Mouse (Mus musculus) T-helper 1 cell (primary cell): ENCODE measurements at regions not wholly inside any gene's neighbourhood (a gene's known extent, or its start where the extent isn't known, plus 50 kb on each side); places are given as distances from the start of the nearest gene placed in this dataset.

Source experiments
- in situ Hi-C: fragments of 300-600 bp; cut with MboI, MseI; formaldehyde crosslinking; loops from one replicate; pipeline ENCODE4 v1.15.1; 2025; ENCODE audit warnings: high pct_unique_total_duplicates

DNA sequence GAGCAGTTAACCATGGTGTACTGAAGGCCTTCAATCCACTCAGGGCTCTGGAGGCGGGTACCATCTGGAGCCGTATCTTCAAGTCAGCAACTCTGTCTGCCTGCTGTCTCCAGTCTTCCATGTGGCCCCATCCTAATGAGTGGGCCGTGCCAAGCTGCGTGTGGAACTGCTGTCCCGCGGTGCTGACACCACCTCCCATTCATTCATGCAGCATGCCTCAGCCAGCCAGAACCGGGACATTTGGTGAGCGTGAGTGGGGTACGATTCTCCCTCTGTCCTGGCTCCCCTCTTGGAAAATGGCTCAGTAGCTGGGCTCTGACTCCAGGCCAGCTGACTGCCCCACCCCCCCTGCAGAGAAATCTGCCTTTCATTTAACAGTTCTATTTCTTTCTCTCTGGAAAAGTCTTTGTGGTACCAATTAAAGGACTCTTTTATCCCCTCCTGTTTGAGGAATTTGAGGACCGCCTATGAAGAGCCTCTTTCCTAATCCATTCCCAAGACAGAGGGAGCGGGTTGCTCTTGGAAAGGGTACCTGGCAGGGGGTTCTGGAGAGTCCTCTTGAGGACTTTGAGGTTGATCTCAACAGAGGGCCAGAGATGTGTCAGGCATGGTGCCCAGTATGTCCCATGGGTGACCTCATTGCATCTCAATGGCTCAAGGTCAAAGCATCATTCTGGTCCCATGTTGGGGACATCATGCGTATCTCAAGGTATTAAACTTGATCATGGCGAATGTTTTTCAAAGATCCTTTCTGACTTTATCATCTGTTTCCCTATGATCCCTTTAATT, 55.5 kb upstream of the Brd7 start:
- in situ Hi-C loops: no loop called here

DNA sequence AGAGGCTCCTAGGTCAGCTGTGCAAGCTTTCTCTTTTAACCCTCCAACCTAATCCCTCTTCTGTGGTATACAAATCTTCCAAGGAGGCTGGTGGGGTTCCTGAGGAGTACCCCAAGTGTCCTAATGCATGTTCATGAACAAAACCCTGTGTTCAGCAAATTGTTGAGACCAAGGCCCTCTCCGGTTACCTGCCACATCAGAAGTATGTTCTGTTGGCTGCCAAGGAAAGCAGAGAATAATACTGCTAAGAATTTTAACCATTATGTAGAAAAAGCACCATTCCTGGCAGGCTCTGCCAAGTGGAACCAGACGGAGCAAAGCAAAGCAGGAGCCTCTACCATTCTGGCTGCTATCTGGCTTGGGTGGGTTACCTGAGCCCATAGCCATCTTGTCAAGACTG, 61.3 kb upstream of the Brd7 start:
- in situ Hi-C loops: no loop called here

DNA sequence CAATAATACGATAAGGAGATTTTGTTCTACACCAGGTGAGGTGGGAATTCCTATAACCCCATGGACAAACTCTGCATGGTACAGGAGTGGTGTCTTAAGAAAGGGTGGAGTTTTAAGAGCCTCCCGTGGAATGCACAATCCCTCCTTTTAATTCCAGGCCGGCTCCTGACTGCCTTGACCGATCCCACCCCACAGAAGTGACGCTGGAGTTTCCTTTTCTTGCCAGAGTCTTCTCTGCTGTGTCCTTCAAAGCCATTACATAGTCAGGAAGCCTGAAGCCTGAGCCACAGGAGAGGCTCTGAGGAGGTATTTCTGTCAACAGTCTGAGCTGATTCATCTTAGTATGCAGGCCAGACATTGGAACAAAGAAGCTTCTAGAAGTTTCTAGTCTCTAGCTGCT, 66.6 kb upstream of the Brd7 start:
- in situ Hi-C loops: no loop called here

GRCm38 (mm10) chr8:88431389-88431788, 69.4 kb upstream of the Brd7 start:
- in situ Hi-C loops: no loop called here

DNA sequence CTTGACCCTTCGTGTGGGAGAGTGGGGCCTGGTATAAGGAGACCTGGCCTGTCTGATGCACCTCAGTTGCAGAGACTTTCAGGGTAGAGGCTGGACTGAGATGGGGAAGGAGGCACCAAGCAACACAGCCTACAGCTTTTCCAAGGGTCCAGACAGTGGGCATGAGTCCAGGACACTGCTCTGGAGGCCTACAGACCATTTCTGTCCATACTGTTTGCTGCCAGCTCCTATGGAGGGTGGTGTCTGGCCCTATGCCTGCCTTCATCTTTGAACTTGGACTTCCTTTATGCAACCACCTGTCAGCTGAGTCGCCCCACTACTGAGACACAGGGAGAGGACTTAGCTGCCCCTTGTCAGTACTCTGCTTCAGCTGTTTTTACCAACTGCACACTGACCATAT, 73.7 kb upstream of the Brd7 start:
- in situ Hi-C loops: no loop called here

GRCm38 (mm10) chr8:88440219-88440618, 78.2 kb upstream of the Brd7 start:
- in situ Hi-C loops: no loop called here

GRCm38 (mm10) chr8:88443397-88443796, 77.8 kb upstream of the Nkd1 start:
- in situ Hi-C loops: no loop called here

DNA sequence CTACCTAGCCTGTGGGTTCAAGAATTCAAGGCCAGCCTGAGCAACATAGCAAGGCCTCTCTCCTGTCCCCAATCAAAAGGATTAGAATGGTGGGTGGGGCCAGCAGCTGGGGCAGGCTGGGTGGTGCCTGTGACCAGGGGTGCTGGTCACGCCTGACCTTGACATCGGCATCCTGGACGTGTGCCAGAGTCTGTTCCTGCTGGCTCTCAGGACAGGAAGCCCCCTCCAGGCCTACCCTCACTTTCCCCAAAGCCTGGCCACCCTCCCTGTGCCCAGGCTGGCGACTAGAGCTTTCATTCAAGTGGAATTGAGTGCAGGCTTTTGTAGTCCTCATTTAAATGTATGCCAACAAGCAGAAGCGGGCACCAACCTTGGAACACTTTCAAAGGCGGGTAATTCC, 73.7 kb upstream of the Nkd1 start:
- in situ Hi-C loops: no loop called here

DNA sequence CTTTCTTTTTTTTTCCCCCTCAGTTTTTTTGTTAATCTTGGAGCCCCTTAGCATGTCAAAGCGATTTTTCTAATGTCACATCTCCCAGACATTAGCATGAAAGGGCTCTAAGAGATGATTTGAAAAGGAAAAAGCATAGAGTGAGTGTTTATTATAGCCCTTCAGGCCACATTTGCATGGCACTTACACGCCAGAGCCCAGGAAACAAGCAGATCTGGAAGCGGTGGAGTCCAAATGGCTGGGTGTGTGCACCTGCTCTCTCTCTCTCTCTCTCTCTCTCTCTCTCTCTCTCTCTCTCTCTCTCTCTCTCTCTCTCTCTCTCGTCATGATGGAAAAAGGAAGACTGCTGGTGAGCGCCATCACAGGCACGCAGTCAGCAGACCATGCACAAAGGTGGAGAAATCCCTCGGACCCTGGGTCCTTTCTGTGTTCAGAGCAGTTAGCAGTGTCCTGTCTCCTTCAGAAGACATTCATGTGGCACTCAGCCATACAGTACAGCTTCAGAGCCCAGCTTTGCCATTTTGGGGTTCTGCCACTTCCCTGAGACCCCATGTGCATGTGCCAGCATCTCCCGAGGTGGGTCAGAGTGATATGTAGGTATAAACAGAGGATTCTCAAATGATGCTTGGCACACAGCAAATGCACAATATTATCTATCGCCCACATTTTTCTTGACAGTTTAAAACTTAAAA, 73.2 kb upstream of the Nkd1 start:
- in situ Hi-C loops: no loop called here

DNA sequence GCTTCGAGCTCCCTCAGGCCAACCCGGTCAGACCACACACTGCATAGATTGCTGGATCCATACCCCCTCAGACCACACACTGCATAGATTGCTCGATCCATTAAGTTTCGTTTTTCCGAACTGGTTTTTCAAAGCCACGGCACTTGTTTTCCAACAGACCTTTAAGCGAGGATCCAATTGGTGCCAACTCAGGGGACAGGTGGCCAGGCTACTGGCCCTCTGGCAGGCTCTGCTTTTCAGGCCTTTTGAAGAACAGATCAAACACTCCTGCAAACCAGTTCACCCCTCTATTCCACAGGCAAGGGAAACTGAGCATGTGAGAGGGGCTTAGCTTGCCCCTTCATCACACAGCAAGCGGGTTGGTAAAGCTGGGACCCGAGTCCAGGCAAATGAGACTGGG, 72.2 kb upstream of the Nkd1 start:
- in situ Hi-C loops: no loop called here

- in situ Hi-C loops: no loop called here
Observed at GRCm38 (mm10) chr8:88449534-88449933, 71.6 kb upstream of the Nkd1 start.

- in situ Hi-C loops: loop anchor here (5.0 kb wide), 2 partner anchors 74 to 81 kb away; no protein-coding TSS in a partner anchor
Observed at GRCm38 (mm10) chr8:88450864-88451657, 70.1 kb upstream of the Nkd1 start.

GRCm38 (mm10) chr8:88451658-88452500, 69.3 kb upstream of the Nkd1 start:
- in situ Hi-C loops: loop anchor here (5.0 kb wide), 2 partner anchors 75 to 80 kb away; no protein-coding TSS in a partner anchor

DNA sequence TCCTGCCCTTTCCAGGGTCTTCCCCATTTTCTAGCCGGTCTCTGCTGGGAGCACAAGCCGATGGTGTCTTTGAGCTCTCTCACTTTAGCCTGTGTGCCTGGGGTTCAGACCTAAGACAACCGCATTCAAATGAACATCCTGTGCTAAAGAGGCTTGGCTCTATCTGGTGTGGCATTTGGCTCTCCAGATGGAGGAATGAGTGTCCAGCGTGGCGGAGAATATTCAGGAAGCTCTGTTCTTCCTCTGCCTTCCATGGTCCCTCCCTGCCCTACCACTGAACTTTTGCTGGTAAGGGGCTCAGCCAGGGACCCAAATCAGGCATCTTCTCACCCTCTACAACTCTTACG, 68.7 kb upstream of the Nkd1 start:
- in situ Hi-C loops: loop anchor here (5.0 kb wide), 2 partner anchors 75 to 80 kb away; no protein-coding TSS in a partner anchor

DNA sequence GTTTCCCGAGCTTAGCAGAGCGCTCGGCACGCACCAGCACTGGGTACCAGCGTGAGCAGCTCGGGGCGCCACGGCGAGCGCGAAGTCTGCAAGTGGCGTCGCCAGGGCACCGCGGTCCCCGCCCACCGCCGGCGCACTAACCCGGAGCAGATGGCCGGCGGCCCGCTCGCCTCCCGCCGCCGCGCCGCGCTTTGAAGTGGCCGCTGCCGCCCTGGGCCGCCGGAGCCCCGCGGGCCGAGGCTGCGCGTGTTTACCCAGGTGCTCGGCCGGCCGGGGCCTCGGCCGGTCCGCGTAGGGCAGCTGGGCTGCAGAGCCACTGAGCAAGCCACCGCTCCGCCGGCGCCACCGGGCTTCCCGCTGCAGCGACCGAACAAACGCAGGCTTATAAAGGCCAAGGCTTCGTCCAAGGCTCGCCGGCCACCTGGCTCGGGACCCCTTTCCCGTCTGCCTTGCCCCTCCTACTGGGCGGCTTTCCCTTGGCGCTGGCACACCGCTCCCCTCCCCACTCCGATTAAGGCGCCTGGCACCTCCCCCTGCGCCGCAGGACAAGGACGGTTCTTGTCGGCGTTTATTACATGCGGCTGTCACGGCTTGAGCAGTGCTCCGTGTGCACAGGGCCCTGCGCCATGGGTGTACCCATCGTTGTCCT, 67.0 kb upstream of the Nkd1 start:
- in situ Hi-C loops: loop anchor here (5.0 kb wide), 2 partner anchors 77 to 78 kb away; no protein-coding TSS in a partner anchor

GRCm38 (mm10) chr8:88454906-88455305, 66.2 kb upstream of the Nkd1 start:
- in situ Hi-C loops: loop anchor here (5.0 kb wide), 2 partner anchors 77 to 78 kb away; no protein-coding TSS in a partner anchor

- in situ Hi-C loops: no loop called here
Observed at GRCm38 (mm10) chr8:88455434-88456020, 65.6 kb upstream of the Nkd1 start.

GRCm38 (mm10) chr8:88459197-88459596, 62.0 kb upstream of the Nkd1 start:
- in situ Hi-C loops: no loop called here

DNA sequence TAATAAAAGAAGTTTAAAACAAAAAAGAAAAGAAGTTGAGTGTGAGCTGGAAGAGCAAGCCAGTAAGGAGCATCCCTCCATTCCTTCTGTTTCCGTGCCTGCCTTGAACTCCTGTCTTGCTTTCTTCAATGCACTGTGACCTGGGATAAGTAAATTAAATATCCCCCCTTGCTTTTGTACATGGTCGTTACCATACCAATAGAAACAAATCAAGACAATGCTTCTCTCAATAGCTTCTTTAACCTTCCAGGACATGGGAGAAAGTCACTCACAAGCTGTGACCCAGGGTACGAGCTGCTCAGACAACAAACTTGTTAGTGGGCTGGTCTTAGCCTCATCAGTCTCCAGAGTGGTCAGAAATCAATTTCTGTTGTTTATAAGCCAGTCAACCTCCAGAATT, 53.4 kb upstream of the Nkd1 start:
- in situ Hi-C loops: no loop called here

DNA sequence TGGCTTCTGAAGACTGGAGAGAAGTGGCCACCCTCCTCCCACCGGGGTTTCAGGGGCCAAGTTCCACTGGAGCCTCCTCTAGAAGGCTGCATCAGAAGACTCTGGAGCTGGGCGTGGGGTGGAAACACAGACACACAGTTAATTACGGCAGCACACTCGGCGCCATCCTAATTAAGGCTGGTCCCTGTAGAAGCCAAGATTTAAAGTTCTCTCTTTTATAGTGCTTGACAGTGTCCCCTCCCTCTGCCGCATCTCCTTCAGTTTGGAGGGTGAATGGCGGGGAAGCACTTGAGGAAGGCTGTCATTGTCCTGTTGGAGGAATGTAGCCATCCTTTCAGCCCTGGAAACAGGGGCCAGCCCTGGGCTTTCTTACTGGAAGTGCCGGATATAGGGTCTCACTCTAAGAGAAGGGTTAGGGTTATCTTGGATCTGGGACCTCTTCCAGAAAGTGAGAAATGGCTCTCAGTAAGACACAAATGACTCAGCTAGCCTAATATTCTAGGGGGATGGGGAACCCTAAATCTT, 50.2 kb upstream of the Nkd1 start:
- in situ Hi-C loops: no loop called here
